Mouse (Mus musculus) liver (tissue): Measurements from ENCODE around the gene Klf7.

ENCODE experiments used
- DNase-seq: peaks from one replicate; pipeline ENCODE4 v3.0.0-alpha.2; 2020; ENCODE audit warnings: mixed read lengths

Gene Klf7

GRCm38 (mm10) chr1:64019127-64019635, 102.9 kb downstream of the Klf7 start:
- DNase-seq = no peak

- no peak for DNase-seq
Measured at GRCm38 (mm10) chr1:64018466-64019077, 103.5 kb downstream of the Klf7 start.

- DNase-seq = no peak
Measured at GRCm38 (mm10) chr1:64014091-64014490, 108.0 kb downstream of the Klf7 start.

GRCm38 (mm10) chr1:64008994-64009393, 113.1 kb downstream of the Klf7 start:
- no peak for DNase-seq

GRCm38 (mm10) chr1:64008031-64008430, 114.1 kb downstream of the Klf7 start:
- DNase-seq = no peak

GRCm38 (mm10) chr1:64005194-64005593, 116.9 kb downstream of the Klf7 start:
- DNase-seq = no peak

GRCm38 (mm10) chr1:64003525-64004291, 118.4 kb downstream of the Klf7 start:
- DNase-seq = no peak

- no peak for DNase-seq
Measured at GRCm38 (mm10) chr1:64002036-64002435, 120.0 kb downstream of the Klf7 start.

- DNase-seq = no peak
Measured at GRCm38 (mm10) chr1:64000597-64000996, 121.5 kb downstream of the Klf7 start.

- no peak for DNase-seq
Measured at GRCm38 (mm10) chr1:63999481-63999880, 122.6 kb downstream of the Klf7 start.

GRCm38 (mm10) chr1:63998901-63999300, 123.2 kb downstream of the Klf7 start:
- DNase-seq = no peak

- DNase-seq = no peak
Measured at GRCm38 (mm10) chr1:63998139-63998538, 123.9 kb downstream of the Klf7 start.

- no peak for DNase-seq
Measured at GRCm38 (mm10) chr1:63995828-63996227, 126.3 kb downstream of the Klf7 start.

- no peak for DNase-seq
Measured at GRCm38 (mm10) chr1:63995137-63995492, 127.0 kb downstream of the Klf7 start.

- no peak for DNase-seq
Measured at GRCm38 (mm10) chr1:63994248-63995136, 127.6 kb downstream of the Klf7 start.

- no peak for DNase-seq
Measured at GRCm38 (mm10) chr1:63992506-63992905, 129.6 kb downstream of the Klf7 start.

- DNase-seq = no peak
Measured at GRCm38 (mm10) chr1:63990416-63990815, 131.7 kb downstream of the Klf7 start.

GRCm38 (mm10) chr1:63980733-63981132, 141.3 kb downstream of the Klf7 start:
- no peak for DNase-seq
